Mouse (Mus musculus) right cerebral cortex, postnatal 14 days (tissue): ENCODE results near the gene Syt7.

ENCODE experiments used
- DNase-seq: peaks from one replicate; pipeline ENCODE4 v3.0.0; 2022

Syt7 gene

GRCm38 (mm10) chr19:10388615-10389313 lies at the start of gene Syt7:
Gene Syt7, plus strand, starts transcription at chr19:10389090.
- peak; percentile 85 for DNase-seq

- DNase-seq: no peak
These were observed 49.6 kb upstream of the Syt7 start for GRCm38 (mm10) chr19:10339271-10339670.

DNA sequence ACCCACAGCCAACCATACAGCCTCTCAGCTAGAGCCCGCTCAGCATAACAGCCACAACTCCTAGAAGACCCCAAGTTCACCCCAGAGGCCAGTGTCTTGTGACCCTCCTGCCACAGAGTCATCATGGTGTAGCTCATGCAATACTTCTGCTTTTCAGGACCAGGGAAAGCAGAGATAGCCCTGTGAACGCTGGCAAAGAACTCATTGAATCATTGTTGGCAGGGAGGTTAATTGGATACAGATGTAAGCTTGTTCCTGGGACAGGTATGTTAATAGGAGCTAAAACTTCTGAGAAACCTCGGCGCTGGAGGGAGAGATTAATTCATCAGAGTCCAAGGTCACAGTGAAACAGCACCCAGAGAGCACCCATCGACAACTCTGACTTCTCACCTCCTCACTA lies 48.2 kb upstream of the Syt7 start:
- no peak for DNase-seq

DNA sequence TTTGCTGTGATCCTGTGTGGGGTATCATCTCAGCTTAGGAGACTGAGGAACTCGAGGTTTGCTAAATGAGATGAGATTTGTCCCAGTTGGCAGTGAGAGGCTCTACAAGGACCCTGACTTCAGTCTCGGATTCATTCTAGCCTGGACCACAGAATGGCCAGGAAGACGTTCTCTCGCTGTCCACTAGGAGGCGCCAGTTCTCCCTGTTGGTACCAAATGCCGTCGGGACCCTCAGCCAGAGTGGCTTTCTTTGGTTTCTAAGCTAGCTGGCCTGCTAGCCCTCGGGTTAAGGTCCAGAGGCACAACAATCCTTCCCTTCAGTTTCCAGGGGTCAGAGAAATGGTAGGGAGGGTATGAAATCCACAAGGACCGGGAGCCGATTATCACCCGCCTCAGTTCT lies 47.7 kb upstream of the Syt7 start:
- peak; percentile 82 for DNase-seq

- DNase-seq: peak; percentile 87
These were observed 47.0 kb upstream of the Syt7 start for GRCm38 (mm10) chr19:10341817-10342439.

- DNase-seq: no peak
These were observed 45.0 kb upstream of the Syt7 start for GRCm38 (mm10) chr19:10343866-10344265.

DNA sequence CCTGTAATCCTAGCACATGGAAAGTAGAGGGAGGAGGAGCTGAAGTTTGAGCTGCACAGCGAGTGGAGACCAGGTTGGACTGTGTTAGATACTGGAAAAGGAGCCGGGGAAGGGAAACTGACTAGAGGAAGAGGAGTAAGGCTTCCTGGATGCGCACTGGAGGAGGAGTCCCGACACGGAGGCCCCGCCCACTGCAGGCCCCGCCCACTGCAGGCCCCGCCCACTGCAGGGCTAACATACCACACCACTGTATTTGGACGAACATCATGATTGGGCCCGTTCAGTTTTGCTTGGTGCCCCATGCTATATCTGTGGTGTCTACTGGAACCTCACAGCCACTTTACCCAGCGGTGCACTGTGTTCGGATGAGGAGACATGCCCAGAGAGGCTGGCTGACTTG lies 43.2 kb upstream of the Syt7 start:
- DNase-seq: no peak

DNA sequence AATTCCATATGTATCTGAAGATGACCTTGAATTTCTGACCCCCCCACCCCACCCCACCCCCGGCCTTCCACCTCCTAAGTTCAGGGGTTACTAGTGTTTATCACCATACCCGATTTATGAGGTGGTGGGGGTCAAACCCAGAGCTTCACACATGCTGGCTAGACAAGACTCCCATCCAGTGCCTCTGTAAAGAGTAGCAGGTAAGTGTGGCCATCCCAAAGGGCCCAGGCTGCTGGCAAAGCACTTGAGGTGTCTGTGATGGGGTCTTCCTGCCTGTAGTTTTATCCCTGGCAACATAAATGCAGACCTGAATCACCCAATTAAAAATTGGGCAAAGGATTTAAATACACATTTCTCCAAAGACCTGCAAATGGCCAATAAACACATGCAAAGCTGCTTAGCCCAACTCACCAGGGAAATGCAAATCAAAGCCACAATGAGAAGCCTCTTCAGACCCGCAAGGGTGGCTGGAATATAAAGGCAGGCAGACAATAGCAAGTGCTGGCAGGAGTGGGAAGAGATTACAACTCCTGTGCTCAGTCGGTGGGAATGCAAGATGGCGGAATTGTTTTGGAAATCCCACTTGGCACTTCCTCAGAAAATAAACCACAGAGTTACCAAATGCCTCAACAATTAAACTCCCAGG lies 41.1 kb upstream of the Syt7 start:
- DNase-seq: no peak

- no peak for DNase-seq
These were observed 36.7 kb upstream of the Syt7 start for GRCm38 (mm10) chr19:10352218-10352617.

- DNase-seq: no peak
These were observed 34.1 kb upstream of the Syt7 start for GRCm38 (mm10) chr19:10354830-10355229.

- DNase-seq: no peak
These were observed 31.9 kb upstream of the Syt7 start for GRCm38 (mm10) chr19:10356845-10357503.

DNA sequence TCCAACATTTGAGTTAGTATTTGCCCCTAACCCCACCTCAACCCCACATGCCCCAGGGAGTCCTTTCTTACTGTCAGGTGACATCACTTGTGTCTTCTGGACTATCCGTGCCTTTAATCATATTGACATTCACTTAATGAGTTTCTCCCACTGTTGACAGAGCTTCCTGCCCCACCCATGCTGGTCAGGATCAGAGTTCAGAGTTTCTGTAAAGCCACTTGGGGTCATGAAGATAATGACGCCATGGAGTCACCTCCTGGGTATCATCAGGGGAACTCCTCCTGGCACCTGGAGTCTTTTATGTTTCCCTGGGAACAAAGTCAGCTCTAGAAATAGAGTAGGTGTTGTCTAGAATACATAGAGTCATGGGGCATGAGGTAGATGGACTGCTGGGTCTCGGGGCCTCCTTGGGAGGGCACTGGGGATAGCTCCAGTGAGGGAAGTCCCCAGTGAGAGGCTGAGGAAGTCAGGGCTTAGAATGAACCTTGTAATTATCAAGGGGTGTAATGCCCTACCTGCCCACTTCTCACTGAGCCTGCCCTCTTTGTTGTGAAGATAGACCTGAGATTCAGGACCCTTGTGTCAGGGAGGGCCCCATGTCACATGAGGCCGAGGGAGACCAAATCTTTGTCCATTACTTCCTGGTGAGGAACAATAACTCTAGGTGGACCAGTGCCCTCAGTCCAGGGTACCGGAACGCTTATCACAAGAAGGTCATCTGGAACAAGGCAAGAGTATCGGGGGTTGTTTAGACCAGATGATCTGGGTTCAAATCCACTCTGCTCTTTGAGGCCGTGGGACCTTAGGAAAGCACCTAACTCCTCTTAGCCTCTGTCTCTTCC lies 29.6 kb upstream of the Syt7 start:
- DNase-seq: no peak

DNA sequence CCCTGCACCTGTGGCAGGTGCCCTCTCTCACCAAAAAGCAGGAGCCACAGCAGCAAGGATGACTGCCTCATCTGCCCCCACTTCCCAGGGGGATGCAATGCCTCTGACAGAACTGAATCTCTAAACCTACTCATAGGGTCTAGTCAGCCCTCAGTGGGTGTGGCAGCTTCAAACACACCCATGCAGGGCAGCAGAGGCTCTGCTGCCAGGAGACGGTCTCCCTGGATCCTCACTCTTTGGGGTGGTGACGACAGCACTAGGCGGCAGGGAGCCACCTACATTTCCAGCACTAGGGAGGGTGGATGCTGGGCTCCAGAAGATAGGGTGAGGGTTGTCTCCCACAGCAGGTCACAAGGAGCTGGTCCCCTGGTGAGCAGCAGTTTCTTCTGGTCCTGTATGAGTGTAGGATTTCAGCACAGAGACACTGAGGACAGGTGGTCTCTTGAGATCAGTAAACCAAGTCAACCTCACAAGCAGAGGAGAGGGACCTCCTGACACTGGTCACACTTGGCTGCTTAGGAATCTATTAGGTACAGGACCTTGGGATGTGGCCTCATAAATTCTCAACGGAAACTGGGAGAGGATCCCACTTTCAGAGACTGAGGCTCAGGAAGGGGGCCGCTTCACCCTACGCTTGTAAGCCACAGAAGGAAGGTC lies 26.3 kb upstream of the Syt7 start:
- DNase-seq: peak; percentile 43

DNA sequence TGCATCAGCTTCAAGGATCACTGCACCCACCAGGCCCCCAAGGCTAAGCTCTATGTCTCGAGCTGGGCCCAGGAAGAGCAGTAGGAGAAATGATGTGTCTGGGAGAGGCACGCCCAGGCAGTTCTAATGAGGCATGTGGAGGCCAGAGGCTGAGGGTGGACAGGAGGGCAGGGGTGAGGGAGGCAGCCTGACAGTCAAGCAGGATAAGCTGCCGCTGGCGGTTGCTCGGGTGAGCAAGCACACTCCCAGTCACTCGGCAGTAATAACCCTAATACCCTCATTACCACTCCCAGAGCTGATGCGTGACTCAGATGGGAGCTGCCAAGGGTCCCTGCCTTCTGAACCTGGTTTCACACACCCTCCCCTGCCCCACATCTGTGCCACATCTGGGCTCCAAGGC lies 25.0 kb upstream of the Syt7 start:
- no peak for DNase-seq

DNA sequence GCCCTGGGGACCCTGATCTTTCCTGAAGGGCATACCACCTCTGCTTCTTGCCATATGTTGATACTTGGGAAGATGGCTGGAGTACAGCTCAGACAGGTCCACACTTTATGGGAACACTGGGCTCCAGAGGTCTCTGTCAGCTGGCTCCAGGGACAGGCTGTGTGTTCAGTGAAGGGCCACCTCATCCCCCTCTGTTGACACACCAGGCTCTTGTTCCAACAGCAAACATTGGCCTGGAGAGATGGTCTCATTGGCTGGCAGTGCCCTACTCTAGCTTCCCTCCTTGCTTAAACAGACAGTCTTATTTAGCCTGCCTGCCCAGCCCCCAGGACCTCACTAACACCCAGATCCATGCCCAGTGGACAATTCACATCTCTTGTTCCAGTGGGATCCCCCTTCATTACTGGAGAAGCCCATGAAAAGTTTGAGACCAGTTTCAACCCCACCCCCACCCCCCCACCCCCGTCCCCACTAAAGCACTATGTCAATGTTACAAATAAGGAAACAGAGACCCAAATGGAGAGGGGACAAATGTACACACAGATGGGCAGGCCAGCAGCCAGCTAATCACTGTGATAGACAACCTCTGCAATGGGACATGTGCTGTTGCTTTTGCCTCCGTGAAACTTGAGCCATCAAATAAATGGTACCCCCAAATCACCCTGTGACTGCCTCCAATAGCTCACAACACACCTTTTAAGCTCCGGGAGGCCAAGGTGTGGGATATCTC lies 22.6 kb upstream of the Syt7 start:
- no peak for DNase-seq

- DNase-seq: peak; percentile 83
These were observed 21.1 kb upstream of the Syt7 start for GRCm38 (mm10) chr19:10367802-10368201.

DNA sequence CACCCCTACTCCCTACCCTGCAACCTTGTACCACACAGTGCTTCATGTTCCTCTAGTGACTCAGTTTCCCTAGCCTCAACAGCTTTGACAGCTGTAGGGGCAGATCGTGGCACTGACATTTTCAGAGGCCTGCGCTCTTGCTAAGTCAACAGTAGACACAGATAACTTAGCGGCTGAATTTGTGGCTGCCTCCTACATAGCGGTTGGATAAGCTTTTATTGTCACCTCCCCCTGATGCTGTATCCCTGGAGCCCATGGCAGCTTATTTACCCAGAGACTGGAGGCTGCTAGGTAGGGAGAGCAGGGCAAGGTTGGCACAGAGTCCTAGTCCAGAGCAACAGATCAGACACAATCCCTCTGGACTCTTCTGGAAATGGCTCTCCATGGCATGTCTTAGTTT lies 19.0 kb upstream of the Syt7 start:
- DNase-seq: no peak

GRCm38 (mm10) chr19:10373191-10373590 lies 15.7 kb upstream of the Syt7 start:
- no peak for DNase-seq

GRCm38 (mm10) chr19:10375260-10375659 lies 13.6 kb upstream of the Syt7 start:
- no peak for DNase-seq

DNA sequence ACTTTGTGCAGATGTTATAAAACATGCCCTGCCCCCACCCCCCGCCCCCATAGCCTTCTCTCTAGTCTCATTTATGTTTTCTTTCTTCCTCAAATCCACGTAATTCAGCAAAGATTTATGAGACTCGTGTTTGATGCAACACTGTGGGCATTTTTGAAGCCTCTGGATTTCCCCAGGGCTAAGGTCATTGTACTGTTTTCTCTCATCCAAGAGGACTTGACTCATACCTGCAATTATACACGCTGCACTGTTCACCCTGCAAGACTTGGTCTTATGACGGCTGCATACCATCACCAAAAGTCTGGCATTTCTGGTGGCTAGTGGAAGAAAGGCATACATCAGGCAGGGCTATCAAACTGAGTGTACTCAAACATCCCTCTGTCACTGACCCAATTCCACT lies 8.9 kb upstream of the Syt7 start:
- DNase-seq: no peak

GRCm38 (mm10) chr19:10387660-10388059 lies 1.2 kb upstream of the Syt7 start:
- DNase-seq: no peak
